Mouse (Mus musculus): ENCODE results near the gene Gcnt3. TPM values are rescaled to one million over a fixed set of nuclear protein-coding genes. Genes with fewer than 3 reads are reported as not detected.
"Not testable (repeated sequence)": the region's sequence is repeated elsewhere in the genome, so short reads cannot be mapped to it uniquely, and the experiment has no call there.

The Gcnt3 gene
- polyA plus RNA-seq, 1 experiment from 2014 or later, result not detected

DNA sequence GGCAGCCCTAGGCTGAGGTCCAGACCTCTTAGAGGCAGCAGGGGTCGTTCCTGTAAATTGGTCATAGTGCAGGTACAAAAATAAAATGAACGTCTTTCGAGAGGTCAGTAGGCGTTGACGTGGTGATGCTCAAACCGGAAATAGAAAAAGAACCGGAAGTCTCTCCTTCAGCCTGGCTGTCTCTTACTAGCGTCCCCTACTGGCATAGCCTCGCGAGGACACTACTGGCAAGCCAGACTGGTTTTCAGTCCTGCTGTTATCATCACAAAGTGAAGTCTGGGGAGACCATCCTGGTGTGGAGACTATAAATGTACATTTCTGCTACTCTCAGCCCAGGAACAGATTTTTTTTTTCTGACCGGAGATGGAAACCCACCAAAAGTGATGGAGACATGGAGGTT is 2.7 kb upstream of the Gcnt3 start:
- Histone ChIP-seq H3K4me1 (replicated peaks) (no peaks in the 10 kb centered on the region), H3K4me3 (no peak overlapping the region), H3K9ac (no peak overlapping the region), H3K27me3 (no peaks in the 10 kb centered on the region), H3K9me3 (no peaks in the 10 kb centered on the region), H3K27ac (replicated peaks) (no peak overlapping the region), H3K36me3 (no peaks in the 10 kb centered on the region), H3K4me2 (no peak overlapping the region)
- WGBS, result 84% methylated on average over 11 of the region's 11 CpGs
- no peak for ATAC-seq (ENCODE audit: low read depth)

DNA sequence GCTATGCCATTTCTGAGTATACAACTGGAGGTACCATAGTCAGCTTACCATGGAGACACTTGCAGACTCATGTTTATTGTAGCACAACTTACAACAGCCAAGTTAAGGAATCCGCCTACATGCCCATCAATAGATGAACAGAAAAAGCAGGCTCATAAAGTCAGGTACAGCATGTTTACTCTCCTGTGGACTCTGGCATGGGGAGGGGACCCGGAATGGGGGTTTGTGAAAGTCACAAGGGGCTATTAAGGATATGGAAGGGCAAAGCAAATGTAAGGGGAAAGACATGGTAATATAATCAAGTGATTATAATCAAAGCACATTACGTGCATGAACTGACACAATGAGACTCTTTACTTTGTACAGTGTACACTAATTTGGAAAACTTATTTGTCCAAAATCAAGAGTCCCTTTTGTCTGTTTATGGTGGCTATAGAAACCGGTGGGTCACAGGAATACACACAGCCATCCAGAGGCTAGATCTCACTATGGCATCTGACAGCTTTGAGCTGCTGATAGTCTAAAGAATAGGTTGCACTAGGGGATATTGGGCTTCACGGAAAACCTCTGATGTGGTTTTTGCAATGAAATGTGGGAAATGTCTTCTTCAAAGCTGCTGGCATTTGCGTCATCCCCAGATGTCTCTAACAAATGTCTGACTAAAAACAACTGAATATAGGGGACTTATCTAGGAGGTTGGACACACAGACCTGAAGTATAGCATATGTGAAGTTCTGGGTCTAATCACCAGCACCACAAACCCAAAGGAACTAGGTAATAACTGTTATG is 1.9 kb upstream of the Gcnt3 start:
- H3K9me3 ChIP-seq, result no peaks in the 10 kb centered on the region
- no peak overlapping the region for H3K4me3 ChIP-seq
- H3K9ac ChIP-seq, result no peak overlapping the region
- H3K27me3 ChIP-seq, result no peaks in the 10 kb centered on the region
- H3K4me2 ChIP-seq, result no peak overlapping the region
- WGBS, result 91% methylated on average over 6 of the region's 6 CpGs
- H3K36me3 ChIP-seq, result no peaks in the 10 kb centered on the region
- no peak overlapping the region for H3K27ac ChIP-seq (replicated peaks)
- H3K4me1 ChIP-seq (replicated peaks), result no peaks in the 10 kb centered on the region
- ATAC-seq (ENCODE audit: low read depth), result no peak

DNA sequence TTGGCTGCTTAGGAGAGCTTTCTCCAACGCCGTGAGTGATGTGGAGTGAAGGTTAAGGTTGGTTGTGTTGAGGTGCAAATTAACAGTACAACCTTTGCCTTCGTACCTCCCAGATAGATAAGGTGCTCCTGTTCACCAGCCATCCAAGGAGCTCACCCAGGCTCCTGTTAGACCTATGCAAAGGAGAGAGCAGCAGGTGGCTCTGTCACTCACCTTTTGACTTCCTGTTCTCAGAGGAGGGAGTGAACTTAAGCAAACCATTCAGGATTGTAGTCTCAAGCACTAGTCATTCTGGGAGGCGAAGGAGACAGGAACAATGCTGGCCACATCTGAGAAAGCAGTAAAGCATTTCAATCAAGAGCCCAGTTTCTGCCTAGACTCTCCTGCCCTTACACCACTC is 1.2 kb downstream of the Gcnt3 start:
- Histone ChIP-seq H3K36me3 (no peaks in the 10 kb centered on the region), H3K9me3 (no peaks in the 10 kb centered on the region), H3K27ac (replicated peaks) (no peak overlapping the region), H3K4me2 (no peak overlapping the region), H3K4me3 (no peak overlapping the region), H3K9ac (no peak overlapping the region), H3K4me1 (replicated peaks) (no peaks in the 10 kb centered on the region), H3K27me3 (no peaks in the 10 kb centered on the region)
- ATAC-seq (ENCODE audit: low read depth), result no peak
- 74% methylated on average over 4 of the region's 4 CpGs for WGBS

DNA sequence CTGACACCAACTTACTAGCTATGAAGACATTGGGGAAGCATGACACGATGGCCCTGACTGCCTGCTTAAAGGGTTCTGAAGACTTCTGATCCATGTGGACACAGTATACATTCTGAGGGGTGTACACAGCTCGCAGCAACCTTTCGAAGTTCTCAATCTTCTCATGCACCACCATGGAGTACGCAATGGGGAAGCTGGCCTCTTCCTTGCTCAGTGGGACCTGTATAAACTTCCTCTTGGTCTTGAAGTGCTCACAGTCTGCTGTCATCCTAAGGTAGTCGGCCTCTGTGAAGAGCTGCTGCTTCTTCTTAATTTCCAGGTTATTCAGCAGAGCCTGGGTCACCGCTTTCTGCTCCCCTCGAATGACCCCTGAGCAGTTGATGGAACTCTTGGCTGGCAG is 3.2 kb downstream of the Gcnt3 start:
- Histone ChIP-seq H3K27ac (replicated peaks) (no peak overlapping the region), H3K9ac (no peak overlapping the region), H3K4me1 (replicated peaks) (no peaks in the 10 kb centered on the region), H3K4me3 (no peak overlapping the region), H3K9me3 (no peaks in the 10 kb centered on the region), H3K27me3 (no peaks in the 10 kb centered on the region), H3K4me2 (no peak overlapping the region), H3K36me3 (no peaks in the 10 kb centered on the region)
- no peak for ATAC-seq (ENCODE audit: low read depth)
- 94% methylated on average over 7 of the region's 7 CpGs for whole genome bisulfite sequencing

DNA sequence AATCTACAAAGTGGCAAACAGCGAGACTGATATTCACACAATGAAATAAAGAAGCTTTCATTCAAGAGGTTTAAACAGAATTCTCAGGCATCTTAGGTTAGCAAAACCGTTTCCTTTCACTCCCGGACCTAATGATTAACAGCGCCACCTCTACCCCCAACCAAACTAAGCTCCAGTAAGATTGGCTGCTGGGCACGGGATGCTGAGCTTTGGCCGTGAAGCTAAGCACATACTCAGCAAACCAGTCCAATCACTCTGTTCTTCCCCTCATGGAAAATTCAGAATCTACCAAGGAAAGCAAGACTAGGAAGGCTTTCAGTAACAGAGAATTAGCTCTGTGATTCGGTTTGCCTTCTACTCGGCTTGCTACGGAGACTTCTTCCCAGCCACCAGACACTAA is 4.8 kb downstream of the Gcnt3 start:
- H3K9ac ChIP-seq, result no peak overlapping the region
- H3K4me3 ChIP-seq, result no peak overlapping the region
- H3K27ac ChIP-seq (replicated peaks), result no peak overlapping the region
- no peaks in the 10 kb centered on the region for H3K9me3 ChIP-seq
- ATAC-seq (ENCODE audit: low read depth), result no peak
- H3K36me3 ChIP-seq, result no peaks in the 10 kb centered on the region
- no peak overlapping the region for H3K4me2 ChIP-seq
- 74% methylated on average over 9 of the region's 9 CpGs for WGBS
- no peaks in the 10 kb centered on the region for H3K4me1 ChIP-seq (replicated peaks)
- H3K27me3 ChIP-seq, result no peaks in the 10 kb centered on the region

DNA sequence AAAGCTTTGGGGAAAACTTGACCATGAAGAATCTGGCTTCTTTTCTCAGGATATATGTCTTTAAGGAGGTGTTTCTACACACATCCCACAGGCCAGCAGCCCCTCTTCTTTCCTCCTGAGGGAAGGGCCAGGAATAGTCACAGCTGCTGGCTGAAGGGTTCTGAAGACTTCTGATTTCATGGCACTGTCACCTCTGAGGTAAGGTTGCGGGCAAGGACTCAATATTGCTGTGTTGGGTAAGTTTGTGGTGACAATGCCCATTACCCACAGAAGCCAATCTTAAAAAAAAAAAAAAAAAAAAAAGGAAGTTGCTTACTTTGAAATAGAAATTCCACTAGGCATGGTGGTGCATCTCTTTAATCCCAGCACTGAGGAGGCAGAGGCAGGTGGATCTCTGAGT is 5.7 kb downstream of the Gcnt3 start:
- Histone ChIP-seq H3K4me1 (replicated peaks) (no peaks in the 10 kb centered on the region), H3K4me3 (no peak overlapping the region), H3K9me3 (no peaks in the 10 kb centered on the region), H3K36me3 (no peaks in the 10 kb centered on the region), H3K4me2 (no peak overlapping the region), H3K27me3 (no peaks in the 10 kb centered on the region), H3K27ac (replicated peaks) (no peak overlapping the region), H3K9ac (no peak overlapping the region)
- no peak for ATAC-seq (ENCODE audit: low read depth)
- 86% methylated on average over 1 of the region's 1 CpGs for WGBS

DNA sequence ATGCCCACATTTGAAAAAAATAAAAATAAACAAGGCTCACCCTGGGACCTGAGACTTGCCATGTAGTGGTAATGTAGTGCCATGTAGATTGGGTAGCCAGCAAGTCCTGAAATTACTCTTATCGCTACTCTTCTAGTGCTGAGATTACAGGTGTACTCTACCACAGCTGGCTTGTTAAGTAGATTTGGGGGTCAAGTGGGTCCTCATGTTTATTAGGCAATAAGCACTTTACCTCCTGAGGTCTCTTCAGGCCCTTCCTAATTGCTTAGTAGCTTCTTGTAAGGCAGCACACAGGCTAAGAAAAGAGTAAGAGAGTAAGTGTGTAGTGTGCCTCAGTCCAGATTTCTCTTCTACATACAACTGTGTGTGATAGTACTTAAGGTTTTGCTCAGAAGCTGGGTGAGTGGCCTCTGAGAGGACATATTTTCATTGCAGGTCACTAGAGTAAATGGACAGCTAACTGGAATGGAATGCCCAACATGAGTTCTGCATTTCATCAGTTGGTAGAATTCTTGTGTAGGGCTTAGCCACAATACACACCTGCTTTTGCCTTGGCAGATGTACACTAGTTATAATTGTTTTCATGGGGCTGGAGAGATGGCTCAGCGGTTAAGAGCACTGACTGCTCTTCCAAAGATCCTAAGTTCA is 12.4 kb downstream of the Gcnt3 start:
- no peak for ATAC-seq (ENCODE audit: low read depth)
- WGBS, result 92% methylated on average over 2 of the region's 2 CpGs
- Histone ChIP-seq H3K4me2 (no peak overlapping the region), H3K27me3 (no peaks in the 10 kb centered on the region), H3K36me3 (0 out of 2 replicates have a peak, but pooled peaks cover 13% of the 10 kb centered on the region), H3K4me3 (no peak overlapping the region), H3K27ac (replicated peaks) (no peak overlapping the region), H3K9me3 (no peaks in the 10 kb centered on the region), H3K9ac (no peak overlapping the region), H3K4me1 (replicated peaks) (no peaks in the 10 kb centered on the region)

DNA sequence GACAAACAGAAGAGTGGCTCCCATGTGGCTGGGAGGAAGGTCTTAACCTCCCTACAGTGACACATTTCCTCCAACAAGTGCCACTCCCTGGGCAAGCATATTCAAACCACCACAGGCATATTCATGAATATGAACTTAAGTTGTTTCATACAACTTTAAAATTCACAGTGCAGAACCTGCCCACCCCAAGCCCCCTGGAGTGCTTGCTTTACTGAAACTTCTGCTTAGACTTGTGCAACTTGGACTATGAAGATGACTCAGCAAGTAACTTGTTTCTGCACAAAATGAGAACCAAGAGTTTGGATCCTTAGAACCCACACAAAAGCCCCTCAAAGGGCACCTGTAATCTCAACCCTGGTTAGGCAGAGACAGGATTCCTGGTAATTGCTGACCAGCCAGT is 13.2 kb downstream of the Gcnt3 start:
- Histone ChIP-seq H3K9ac (no peak overlapping the region), H3K4me3 (no peak overlapping the region)
- ATAC-seq (ENCODE audit: low read depth), result no peak

DNA sequence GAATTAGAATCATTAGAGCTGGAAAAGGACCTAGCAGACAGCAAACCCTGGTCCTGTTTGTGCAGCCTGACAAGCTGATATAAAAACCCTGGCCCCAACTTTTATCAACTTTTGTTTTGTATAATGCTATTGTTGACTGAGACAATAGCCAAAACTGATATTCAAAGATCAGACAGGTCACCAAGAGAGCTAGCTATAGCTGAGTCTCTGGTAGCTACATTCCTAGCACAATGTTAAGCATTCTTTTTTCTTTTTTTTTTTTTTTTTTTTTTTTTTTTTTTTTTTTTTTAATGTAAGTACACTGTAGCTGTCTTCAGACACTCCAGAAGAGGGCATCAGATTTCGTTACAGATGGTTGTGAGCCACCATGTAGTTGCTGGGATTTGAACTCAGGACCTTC is 14.3 kb downstream of the Gcnt3 start:
- ATAC-seq (ENCODE audit: low read depth); H3K9ac ChIP-seq; H3K27me3 ChIP-seq; H3K27ac ChIP-seq (replicated peaks); H3K4me2 ChIP-seq; H3K4me1 ChIP-seq (replicated peaks); H3K4me3 ChIP-seq; H3K9me3 ChIP-seq: not testable (repeated sequence)
- H3K36me3 ChIP-seq, result peaks cover 21% of the 10 kb centered on the region
- 61% methylated on average over 1 of the region's 1 CpGs for WGBS

More for the DNA sequence above, 13.2 kb downstream of the Gcnt3 start:
- Histone ChIP-seq H3K36me3 (peaks cover 18% of the 10 kb centered on the region), H3K4me1 (replicated peaks) (no peaks in the 10 kb centered on the region), H3K27me3 (no peaks in the 10 kb centered on the region), H3K9me3 (no peaks in the 10 kb centered on the region), H3K4me2 (no peak overlapping the region), H3K27ac (replicated peaks) (no peak overlapping the region)

DNA sequence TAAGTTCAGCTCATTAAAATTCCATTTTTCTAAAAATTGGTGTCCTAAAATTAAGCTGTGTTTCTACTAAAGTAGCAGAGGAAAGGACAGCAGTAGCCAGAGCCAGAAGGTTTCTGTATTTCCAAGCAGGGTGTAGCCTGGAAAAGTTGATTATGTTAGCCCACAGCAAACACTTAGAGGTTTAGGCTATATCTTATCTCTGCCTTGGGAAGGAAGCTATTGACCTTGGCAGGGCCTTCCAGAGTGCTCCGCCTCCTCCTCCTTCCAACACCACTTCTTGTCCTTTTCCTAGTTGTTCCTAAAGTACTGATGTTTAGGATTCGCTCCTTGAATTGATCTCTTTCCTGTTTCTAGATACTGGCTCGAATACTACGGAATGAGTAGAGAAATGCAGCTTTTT is 15.8 kb downstream of the Gcnt3 start:
- Histone ChIP-seq H3K36me3 (peaks cover 21% of the 10 kb centered on the region), H3K4me3 (no peak overlapping the region), H3K4me2 (no peak overlapping the region), H3K27ac (replicated peaks) (no peak overlapping the region), H3K9ac (no peak overlapping the region), H3K9me3 (no peaks in the 10 kb centered on the region), H3K4me1 (replicated peaks) (no peaks in the 10 kb centered on the region), H3K27me3 (no peaks in the 10 kb centered on the region)
- 97% methylated on average over 4 of the region's 4 CpGs for WGBS
- ATAC-seq (ENCODE audit: low read depth), result no peak

DNA sequence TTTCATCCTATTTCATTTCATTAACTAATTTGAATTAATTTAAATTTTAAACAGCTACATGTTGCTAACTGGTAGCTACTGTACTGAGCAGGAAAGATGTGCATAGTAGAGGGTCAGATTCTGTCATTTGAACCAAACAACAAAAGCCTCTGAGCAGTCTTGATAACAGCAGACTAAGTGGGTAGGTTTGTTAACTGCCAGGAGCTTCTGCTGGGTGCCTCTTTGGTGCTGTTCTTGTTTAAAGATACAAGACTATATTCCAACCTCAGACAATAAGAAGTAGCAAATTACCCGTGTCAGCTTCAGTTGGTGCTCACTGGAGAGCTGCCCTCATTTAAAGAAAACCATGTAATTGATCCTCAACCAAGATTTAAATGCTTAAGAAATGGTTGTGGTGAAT is 16.3 kb downstream of the Gcnt3 start:
- Histone ChIP-seq H3K9ac (no peak overlapping the region), H3K4me1 (replicated peaks) (no peaks in the 10 kb centered on the region), H3K36me3 (peaks cover 21% of the 10 kb centered on the region), H3K4me2 (no peak overlapping the region), H3K27ac (replicated peaks) (no peak overlapping the region), H3K4me3 (no peak overlapping the region), H3K9me3 (no peaks in the 10 kb centered on the region), H3K27me3 (no peaks in the 10 kb centered on the region)
- ATAC-seq (ENCODE audit: low read depth), result no peak
- WGBS, result 80% methylated on average over 1 of the region's 1 CpGs

DNA sequence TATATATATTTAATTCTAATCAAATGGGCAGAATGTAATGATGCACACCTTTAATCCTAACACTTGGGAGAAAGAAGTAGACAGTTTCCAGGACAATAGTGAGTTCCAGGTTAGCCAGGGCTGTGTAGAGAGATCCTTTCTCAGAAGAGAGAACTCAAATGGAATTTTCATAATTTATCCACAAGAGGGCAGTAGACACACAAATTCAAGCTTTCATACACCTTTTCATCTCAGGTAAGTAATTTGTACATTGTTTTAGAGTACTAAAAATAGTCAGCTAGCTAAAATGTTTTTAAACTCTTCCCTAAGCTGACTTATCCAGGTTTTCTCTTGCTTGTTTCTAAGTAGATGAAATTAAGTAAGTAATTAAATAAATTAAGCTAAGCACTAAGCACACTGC is 19.0 kb downstream of the Gcnt3 start:
- Histone ChIP-seq H3K27me3 (no peaks in the 10 kb centered on the region), H3K4me3 (no peak overlapping the region), H3K27ac (replicated peaks) (no peak overlapping the region), H3K36me3 (peaks cover 21% of the 10 kb centered on the region), H3K9ac (no peak overlapping the region), H3K4me1 (replicated peaks) (peaks cover 7% of the 10 kb centered on the region), H3K9me3 (no peaks in the 10 kb centered on the region), H3K4me2 (no peak overlapping the region)
- no peak for ATAC-seq (ENCODE audit: low read depth)

DNA sequence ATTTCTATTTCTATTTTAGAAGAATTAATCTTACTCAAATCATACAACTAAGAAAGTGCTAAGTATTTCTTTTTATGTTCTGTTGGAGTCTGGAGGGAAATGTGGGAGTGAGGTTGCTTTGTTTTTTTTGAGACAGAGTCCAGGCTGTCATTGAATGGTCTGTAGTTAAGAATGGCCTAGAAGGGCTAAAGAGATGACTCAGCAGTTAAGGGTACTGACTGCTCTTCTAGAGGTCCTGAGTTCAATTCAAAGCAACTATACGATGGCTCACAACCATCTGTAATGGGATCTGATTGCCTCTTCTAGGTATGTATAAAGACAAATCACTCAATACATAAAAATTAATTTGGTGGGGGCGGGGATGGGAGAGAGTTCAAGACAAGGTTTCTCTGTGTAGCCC is 22.3 kb downstream of the Gcnt3 start:
- Histone ChIP-seq H3K9me3 (no peaks in the 10 kb centered on the region), H3K4me1 (replicated peaks) (peaks cover 21% of the 10 kb centered on the region), H3K4me2 (no peak overlapping the region), H3K4me3 (no peak overlapping the region), H3K9ac (no peak overlapping the region), H3K27me3 (no peaks in the 10 kb centered on the region), H3K27ac (replicated peaks) (no peak overlapping the region), H3K36me3 (peaks cover 9% of the 10 kb centered on the region)
- 88% methylated on average over 2 of the region's 2 CpGs for WGBS
- no peak for ATAC-seq (ENCODE audit: low read depth)

All from neural tube, embryonic 13.5 days (tissue).